Mouse (Mus musculus) kidney, postnatal 0 days (tissue): ENCODE measurements around the gene Aqp9. TPM values are rescaled to one million over a fixed set of nuclear protein-coding genes. Genes with fewer than 3 reads are reported as not detected.
A peak's percentile ranks its signal among the peaks of the same experiment; 100 is the strongest.

Experiments
- ATAC-seq: fragments of 200-750 bp; cut with Nextera tagmentation; replicated peaks from 2 replicates; pipeline ENCODE4 v1.8.0; 2017; ENCODE audit warnings: low read depth, moderate number of reproducible peaks, moderate TSS enrichment, moderate library complexity; ENCODE audit not compliant: low FRiP score
- DNase-seq: peaks from one replicate; pipeline ENCODE4 v3.0.0-alpha.2; 2016; ENCODE audit warnings: low spot score
- H3K27ac ChIP-seq: fragments of 300-500 bp; sonication (generic); 2 replicates; pipeline ENCODE4 v1.5.1; 2014; ENCODE audit warnings: mild to moderate bottlenecking
- H3K27me3 ChIP-seq: fragments of 300-500 bp; sonication (generic); 2 replicates; pipeline ENCODE4 v1.6.1; 2014; ENCODE audit warnings: low read length, mixed read lengths; ENCODE audit not compliant: insufficient read depth
- H3K36me3 ChIP-seq: fragments of 300-500 bp; sonication (generic); 2 replicates; pipeline ENCODE4 v1.6.1; 2014; ENCODE audit warnings: low read length, mixed read lengths; ENCODE audit not compliant: insufficient read depth
- H3K4me1 ChIP-seq: fragments of 300-500 bp; sonication (generic); replicated peaks from 2 replicates; pipeline ENCODE4 v1.6.1; 2014; ENCODE audit warnings: antibody characterized with exemption, low read length, mixed read lengths; ENCODE audit not compliant: insufficient read depth
- H3K4me2 ChIP-seq: fragments of 300-500 bp; sonication (generic); 2 replicates; pipeline ENCODE4 v1.6.1; 2014; ENCODE audit warnings: mild to moderate bottlenecking, low read length, moderate library complexity, mixed read lengths
- H3K4me3 ChIP-seq: fragments of 300-500 bp; sonication (generic); replicated peaks from 2 replicates; pipeline ENCODE4 v1.5.1; 2014; ENCODE audit warnings: low read depth, low read length
- H3K9ac ChIP-seq: fragments of 300-500 bp; sonication (generic); 2 replicates; pipeline ENCODE4 v1.6.1; 2014; ENCODE audit warnings: low read depth, low read length
- H3K9me3 ChIP-seq: fragments of 300-500 bp; sonication (generic); replicated peaks from 2 replicates; pipeline ENCODE4 v1.6.1; 2016; ENCODE audit warnings: low read length, inconsistent platforms, mixed read lengths
- CTCF ChIP-seq: IDR thresholded peaks from 2 replicates; pipeline ENCODE4 v1.5.1; 2016; ENCODE audit warnings: antibody characterized with exemption, low read depth, mild to moderate bottlenecking, moderate library complexity
- WGBS: fragments of 180-500 bp; shearing (Covaris S2); extraction: QIAGEN DNeasy Blood & Tissue Kit; methylation state at CpG from one replicate; pipeline ENCODE4 v1.1.7; 2014; 5-methylcytosine and 5-hydroxymethylcytosine counted together
- polyA plus RNA-seq: library from polyadenylated mRNA; unstranded; fragments of >200 nt; fragmentation: Nextera tagmentation; extraction: Ambion mirVana; gene quantifications from 2 replicates; pipeline ENCODE4 v1.2.1, GENCODE M21; 2015

Gene Aqp9
- polyA plus RNA-seq = 0.04 and 0.29 TPM in 2 replicates

- H3K4me3 ChIP-seq = no peak within 1 kb of the TSS
- H3K27ac ChIP-seq = no peak within 1 kb of the TSS
- no peak for DNase-seq
- H3K4me2 ChIP-seq = no peak within 1 kb of the TSS; the same call in 1 of the 2 replicates
- H3K36me3 ChIP-seq = no peaks in the 10 kb centered on the region
- TF ChIP-seq CTCF = no peak
- WGBS = 29% methylated on average over 12 of the region's 12 CpGs
- H3K9ac ChIP-seq = no peak within 1 kb of the TSS
- ATAC-seq = no peak
- H3K4me1 ChIP-seq = no peaks in the 10 kb centered on the region
- no peaks in the 10 kb centered on the region for H3K9me3 ChIP-seq
- H3K27me3 ChIP-seq = no peaks in the 10 kb centered on the region
Measured at GRCm38 (mm10) chr9:71168511-71168910, at the start of gene Aqp9. TSS of gene Aqp9 (minus strand) at chr9:71168682.

- WGBS = 16% methylated on average over 5 of the region's 5 CpGs
- no peaks in the 10 kb centered on the region for H3K9me3 ChIP-seq
- no peaks in the 10 kb centered on the region for H3K36me3 ChIP-seq
- no peaks in the 10 kb centered on the region for H3K27me3 ChIP-seq
- H3K4me3 ChIP-seq = peak overlapping the region; percentile 66
- H3K4me2 ChIP-seq = peak overlapping the region; percentile 75
- no peak overlapping the region for H3K9ac ChIP-seq
- no peaks in the 10 kb centered on the region; the same call in 1 of the 2 replicates for H3K4me1 ChIP-seq
- ATAC-seq = no peak
- no peak overlapping the region for H3K27ac ChIP-seq
- no peak for DNase-seq
- no peak for TF ChIP-seq CTCF
Measured at GRCm38 (mm10) chr9:71217793-71218095, 49.3 kb upstream of the Aqp9 start.

GRCm38 (mm10) chr9:71216996-71217792 lies 48.7 kb upstream of the Aqp9 start:
- ATAC-seq (no peak), DNase-seq (peak; percentile 89)

GRCm38 (mm10) chr9:71216036-71216995 lies 47.8 kb upstream of the Aqp9 start:
- Histone ChIP-seq H3K27me3 (no peaks in the 10 kb centered on the region), H3K36me3 (no peaks in the 10 kb centered on the region), H3K9ac (peak overlapping the region; percentile 73), H3K4me2 (peak overlapping the region; percentile 75), H3K9me3 (no peaks in the 10 kb centered on the region), H3K4me3 (peak overlapping the region; percentile 66), H3K27ac (peak overlapping the region; percentile 75; the same call in 1 of the 2 replicates), H3K4me1 (no peaks in the 10 kb centered on the region; the same call in 1 of the 2 replicates)
- DNase-seq = peak; percentile 61
- peak; percentile 57 for ATAC-seq
- WGBS = under 1% methylated on average over 57 of the region's 57 CpGs
- no peak for TF ChIP-seq CTCF

More at GRCm38 (mm10) chr9:71216996-71217792, 48.7 kb upstream of the Aqp9 start:
- H3K4me1 ChIP-seq = no peaks in the 10 kb centered on the region; the same call in 1 of the 2 replicates
- no peak overlapping the region for H3K27ac ChIP-seq
- H3K9me3 ChIP-seq = no peaks in the 10 kb centered on the region
- H3K4me3 ChIP-seq = peak overlapping the region; percentile 66
- H3K36me3 ChIP-seq = no peaks in the 10 kb centered on the region
- no peaks in the 10 kb centered on the region for H3K27me3 ChIP-seq
- H3K4me2 ChIP-seq = peak overlapping the region; percentile 75
- H3K9ac ChIP-seq = peak overlapping the region; percentile 73; the same call in 1 of the 2 replicates
- 3% methylated on average over 20 of the region's 20 CpGs for WGBS
- no peak for TF ChIP-seq CTCF

GRCm38 (mm10) chr9:71215248-71216035 lies 47.0 kb upstream of the Aqp9 start, which contains the start of gene Aldh1a2:
TSS of gene Aldh1a2 (plus strand) at chr9:71215789.
- 1% methylated on average over 50 of the region's 97 CpGs for WGBS
- Histone ChIP-seq H3K27ac (peak within 1 kb of the TSS; percentile 75), H3K36me3 (no peaks in the 10 kb centered on the region), H3K9me3 (no peaks in the 10 kb centered on the region), H3K4me3 (peak within 1 kb of the TSS; percentile 66), H3K27me3 (no peaks in the 10 kb centered on the region), H3K4me2 (peak within 1 kb of the TSS; percentile 75), H3K9ac (peak within 1 kb of the TSS; percentile 73), H3K4me1 (no peaks in the 10 kb centered on the region; the same call in 1 of the 2 replicates)
- TF ChIP-seq CTCF = peak; percentile 86
- ATAC-seq (peak; percentile 88), DNase-seq (peak; percentile 95)
